Mouse (Mus musculus) layer of hippocampus, adult 6 months (tissue): ENCODE data around the gene Scamp3. TPM values are rescaled to one million over a fixed set of nuclear protein-coding genes. Genes with fewer than 3 reads are reported as not detected.

Source experiments
- long read RNA-seq, 2 experiments: library from polyadenylated mRNA; unstranded; transcript quantifications; one replicate each; pipeline ENCODE4 v2.0.0; 2019 to 2020
- microRNA-seq: library from miRNA; unstranded; fragments of <30 nt; microRNA quantifications from one replicate; pipeline ENCODE4 v1.2.0, GENCODE M21; 2020
- polyA plus RNA-seq: library from polyadenylated mRNA; unstranded; fragments of <200 nt; fragmentation: Nextera tagmentation; gene quantifications from 2 replicates; pipeline ENCODE4 v1.2.3, GENCODE M21; 2021

Scamp3 gene
- polyA plus RNA-seq = 79.6 and 80.4 TPM in 2 replicates
- long read RNA-seq, experiment 1, transcript Scamp3-201 (9 exons, 1,489 nt) = major isoform, 46 of 105 reads
- long read RNA-seq, experiment 1, transcript Scamp3-203 (9 exons, 1,475 nt) = minor isoform, 44 of 105 reads
- long read RNA-seq, experiment 1, partial matches to known transcripts = 11 of 105 reads
- long read RNA-seq, experiment 1, other reads (novel, unspliced or antisense) = 4 of 105 reads
- long read RNA-seq, experiment 2, transcript Scamp3-201 (9 exons, 1,489 nt) = major isoform, 143 of 251 reads
- long read RNA-seq, experiment 2, transcript Scamp3-203 (9 exons, 1,475 nt) = minor isoform, 82 of 251 reads
- long read RNA-seq, experiment 2, partial matches to known transcripts = 15 of 251 reads
- long read RNA-seq, experiment 2, other reads (novel, unspliced or antisense) = 11 of 251 reads

GRCm38 (mm10) chr3:89177242-89178106 lies at the start of gene Scamp3:
TSS of gene Scamp3 (plus strand) at chr3:89177473.

GRCm38 (mm10) chr3:89135958-89136357 lies 41.3 kb upstream of the Scamp3 start, which contains the start of gene Pklr:
TSS of gene Pklr (plus strand) at chr3:89136142.

GRCm38 (mm10) chr3:89159616-89160344 lies 17.5 kb upstream of the Scamp3 start, which contains the start of gene Hcn3:
TSS of gene Hcn3 (minus strand) at chr3:89160196.

GRCm38 (mm10) chr3:89164506-89165267 lies 12.6 kb upstream of the Scamp3 start, which contains the start of gene Clk2:
TSS of gene Clk2 (plus strand) at chr3:89164795.

GRCm38 (mm10) chr3:89183058-89183958 lies 6.0 kb downstream of the Scamp3 start, which contains the start of gene Fam189b:
TSS of gene Fam189b (plus strand) at chr3:89183143.

GRCm38 (mm10) chr3:89202253-89203141 lies 25.2 kb downstream of the Scamp3 start, which contains the start of gene Gba:
TSS of gene Gba (plus strand) at chr3:89202928.

GRCm38 (mm10) chr3:89214681-89215411 lies 37.6 kb downstream of the Scamp3 start, which contains the start of gene Thbs3:
TSS of gene Thbs3 (plus strand) at chr3:89215180.

GRCm38 (mm10) chr3:89226900-89227299 lies 49.6 kb downstream of the Scamp3 start, which contains the start of gene Mtx1:
TSS of gene Mtx1 (minus strand) at chr3:89227088.

GRCm38 (mm10) chr3:89228836-89229235 lies 51.6 kb downstream of the Scamp3 start, which contains the start of gene Muc1:
TSS of gene Muc1 (plus strand) at chr3:89229057.

Small RNA genes lying within 50 kb of the gene (microRNA-seq; reads per million reads assigned to microRNA genes)
- gene Mir92b = 8,824 reads per million, percentile 95 among the genes with 10 or more reads in this experiment

Other genes with a start within 250 kb of the Scamp3 start
- 9.1 and 9.5 TPM in 2 replicates for gene Ash1l, start 226.9 kb upstream of the Scamp3 start, polyA plus RNA-seq
- gene Dap3, start 226.3 kb upstream of the Scamp3 start, polyA plus RNA-seq = 102 and 114 TPM in 2 replicates
- 40.8 and 48.7 TPM in 2 replicates for gene Rusc1, start 84.2 kb upstream of the Scamp3 start, polyA plus RNA-seq
- gene Gm43738, start 76.4 kb upstream of the Scamp3 start, polyA plus RNA-seq = not detected in 2 replicates
- gene Fdps, start 75.5 kb upstream of the Scamp3 start, polyA plus RNA-seq = 183 TPM in 2 replicates
- 0.20 TPM in 1 of 2 replicates, not detected in the other for gene Pklr, start 41.3 kb upstream of the Scamp3 start, polyA plus RNA-seq
- gene Hcn3, start 17.3 kb upstream of the Scamp3 start, polyA plus RNA-seq = 1.9 and 2.1 TPM in 2 replicates
- 2.3 and 2.6 TPM in 2 replicates for gene Clk2, start 12.7 kb upstream of the Scamp3 start, polyA plus RNA-seq
- gene Fam189b, start 5.7 kb downstream of the Scamp3 start, polyA plus RNA-seq = 7.2 and 8.7 TPM in 2 replicates
- 24.0 and 25.6 TPM in 2 replicates for gene Gba, start 25.5 kb downstream of the Scamp3 start, polyA plus RNA-seq
- 10.7 and 16.8 TPM in 2 replicates for gene Thbs3, start 37.7 kb downstream of the Scamp3 start, polyA plus RNA-seq
- 125 and 128 TPM in 2 replicates for gene Mtx1, start 49.6 kb downstream of the Scamp3 start, polyA plus RNA-seq
- gene Muc1, start 51.6 kb downstream of the Scamp3 start, polyA plus RNA-seq = not detected in 2 replicates
- gene Krtcap2, start 68.5 kb downstream of the Scamp3 start, polyA plus RNA-seq = 237 and 255 TPM in 2 replicates
- gene Trim46, start 68.8 kb downstream of the Scamp3 start, polyA plus RNA-seq = 20.0 and 21.4 TPM in 2 replicates
- 320 and 365 TPM in 2 replicates for gene Dpm3, start 81.9 kb downstream of the Scamp3 start, polyA plus RNA-seq
- 56.9 and 59.5 TPM in 2 replicates for gene Slc50a1, start 93.1 kb downstream of the Scamp3 start, polyA plus RNA-seq
- gene Efna1, start 103.7 kb downstream of the Scamp3 start, polyA plus RNA-seq = 11.3 and 12.4 TPM in 2 replicates
- 11.0 and 12.5 TPM in 2 replicates for gene Efna3, start 145.5 kb downstream of the Scamp3 start, polyA plus RNA-seq
- 0.39 and 0.40 TPM in 2 replicates for gene Efna4, start 160.6 kb downstream of the Scamp3 start, polyA plus RNA-seq
- 26.6 and 28.2 TPM in 2 replicates for gene Adam15, start 172.5 kb downstream of the Scamp3 start, polyA plus RNA-seq
- gene Dcst2, start 184.5 kb downstream of the Scamp3 start, polyA plus RNA-seq = not detected in 2 replicates
- 1.4 TPM in 2 replicates for gene Dcst1, start 187.8 kb downstream of the Scamp3 start, polyA plus RNA-seq
- gene Zbtb7b, start 217.3 kb downstream of the Scamp3 start, polyA plus RNA-seq = 0.23 and 0.59 TPM in 2 replicates
- gene Lenep, start 225.3 kb downstream of the Scamp3 start, polyA plus RNA-seq = not detected in 2 replicates
- 27.2 and 28.1 TPM in 2 replicates for gene Flad1, start 234.4 kb downstream of the Scamp3 start, polyA plus RNA-seq
- 10.2 and 10.3 TPM in 2 replicates for gene Cks1b, start 240.9 kb downstream of the Scamp3 start, polyA plus RNA-seq
- gene Shc1, start 241.0 kb downstream of the Scamp3 start, polyA plus RNA-seq = 2.7 and 3.0 TPM in 2 replicates